Mouse (Mus musculus) megakaryocyte, adult 5-6 weeks (primary cell): ENCODE results near the gene Msi2. TPM values are rescaled to one million over a fixed set of nuclear protein-coding genes. Genes with fewer than 3 reads are reported as not detected.

Source experiments
- ATAC-seq: 2 replicates; pipeline ENCODE4 v1.8.0; 2016; ENCODE audit warnings: mild to moderate bottlenecking, inconsistent platforms; ENCODE audit not compliant: poor library complexity, severe bottlenecking
- total RNA-seq, 2 experiments: library from RNA; stranded (forward) in 1 of 2; stranded (reverse) in 1 of 2; fragments of 153-499, 151-499 nt in 1 of 2; fragments of 221-1000, 200-1000 nt in 1 of 2; gene quantifications; 2 replicates each; pipeline versions ENCODE4 v1.2.3 to v1.2.4; 2015 to 2017

Gene Msi2
- total RNA-seq, 2 experiments from 2014 or later, result 5.3 to 14.4 TPM

- ATAC-seq, result no peak
These were observed 297.2 kb downstream of the Msi2 start for GRCm38 (mm10) chr11:88421057-88421578.

- ATAC-seq, result no peak
These were observed 298.5 kb downstream of the Msi2 start for GRCm38 (mm10) chr11:88419657-88420366.

GRCm38 (mm10) chr11:88419064-88419463 is 299.2 kb downstream of the Msi2 start:
- no peak for ATAC-seq

- ATAC-seq, result no peak
These were observed 304.0 kb downstream of the Msi2 start for GRCm38 (mm10) chr11:88414157-88414870.

- no peak for ATAC-seq
These were observed 305.8 kb downstream of the Msi2 start for GRCm38 (mm10) chr11:88412423-88413094.

- no peak for ATAC-seq
These were observed 310.0 kb downstream of the Msi2 start for GRCm38 (mm10) chr11:88408305-88408704.

- ATAC-seq, result no peak
These were observed 311.9 kb downstream of the Msi2 start for GRCm38 (mm10) chr11:88406408-88406915.

- ATAC-seq, result no peak
These were observed 313.3 kb downstream of the Msi2 start for GRCm38 (mm10) chr11:88404816-88405613.

- no peak for ATAC-seq
These were observed 314.1 kb downstream of the Msi2 start for GRCm38 (mm10) chr11:88404247-88404677.

GRCm38 (mm10) chr11:88402290-88402689 is 316.0 kb downstream of the Msi2 start:
- no peak for ATAC-seq

- no peak for ATAC-seq
These were observed 317.0 kb downstream of the Msi2 start for GRCm38 (mm10) chr11:88401333-88401732.

- ATAC-seq, result no peak
These were observed 317.4 kb downstream of the Msi2 start for GRCm38 (mm10) chr11:88400926-88401325.

GRCm38 (mm10) chr11:88400235-88400634 is 318.1 kb downstream of the Msi2 start:
- ATAC-seq, result peak; percentile 30

GRCm38 (mm10) chr11:88399431-88399830 is 318.9 kb downstream of the Msi2 start:
- no peak for ATAC-seq

- no peak for ATAC-seq
These were observed 319.3 kb downstream of the Msi2 start for GRCm38 (mm10) chr11:88399028-88399427.

GRCm38 (mm10) chr11:88395076-88395990 is 323.0 kb downstream of the Msi2 start:
- no peak for ATAC-seq

GRCm38 (mm10) chr11:88394341-88395075 is 323.8 kb downstream of the Msi2 start:
- no peak for ATAC-seq

- ATAC-seq, result no peak
These were observed 325.6 kb downstream of the Msi2 start for GRCm38 (mm10) chr11:88392715-88393114.
